Mouse (Mus musculus) liver, embryonic 14.5 days (tissue): ENCODE data around the gene Eml1. TPM values are rescaled to one million over a fixed set of nuclear protein-coding genes. Genes with fewer than 3 reads are reported as not detected.

Source experiments
- ATAC-seq: fragments of 200-750 bp; cut with Nextera tagmentation; 2 replicates; pipeline ENCODE4 v1.8.0; 2017; ENCODE audit warnings: moderate number of reproducible peaks, mild to moderate bottlenecking, moderate library complexity; ENCODE audit not compliant: insufficient read depth
- DNase-seq, 3 experiments: peaks; one replicate each; pipeline ENCODE4 v3.0.0-alpha.2; 2012 to 2013; ENCODE audit warnings: low read depth in 3 of 3, low spot score in 3 of 3
- H3K27ac ChIP-seq: fragments of 300-500 bp; sonication (generic); 2 replicates; pipeline ENCODE4 v1.5.1; 2014; ENCODE audit warnings: moderate library complexity, mild to moderate bottlenecking, control low read depth, inconsistent platforms
- H3K27me3 ChIP-seq: fragments of 300-500 bp; sonication (generic); 2 replicates; pipeline ENCODE4 v1.6.1; 2014; ENCODE audit warnings: mild to moderate bottlenecking, low read length, moderate library complexity; ENCODE audit not compliant: control insufficient read depth, insufficient read depth
- H3K36me3 ChIP-seq: fragments of 300-500 bp; sonication (generic); replicated peaks from 2 replicates; pipeline ENCODE4 v1.6.1; 2014; ENCODE audit warnings: low read depth; ENCODE audit not compliant: control insufficient read depth, insufficient read depth
- H3K4me1 ChIP-seq, 2 experiments: fragments of 200-500 bp in 1 of 2; fragments of 300-500 bp in 1 of 2; sonication (generic) in 1 of 2; replicated peaks; 2 replicates each; pipeline ENCODE4 v1.6.1; 2012 to 2014; ENCODE audit warnings: antibody characterized with exemption in 1 of 2, inconsistent platforms in 1 of 2, low read length in 1 of 2; ENCODE audit not compliant: control insufficient read depth in 2 of 2, insufficient read depth in 2 of 2
- H3K4me2 ChIP-seq: fragments of 300-500 bp; sonication (generic); 2 replicates; pipeline ENCODE4 v1.6.1; 2014; ENCODE audit warnings: low read depth, mild to moderate bottlenecking, control low read depth, moderate library complexity
- H3K4me3 ChIP-seq, 2 experiments: fragments of 200-500 bp in 1 of 2; fragments of 300-500 bp in 1 of 2; sonication (generic) in 1 of 2; 2 replicates each; pipeline ENCODE4 v1.5.1; 2012 to 2014; ENCODE audit warnings: low read depth in 2 of 2, low read length in 2 of 2, mild to moderate bottlenecking in 2 of 2, control low read depth in 1 of 2, inconsistent platforms in 1 of 2, moderate library complexity in 1 of 2; ENCODE audit not compliant: insufficient read depth in 1 of 2
- H3K9ac ChIP-seq: fragments of 300-500 bp; sonication (generic); replicated peaks from 2 replicates; pipeline ENCODE4 v1.6.1; 2014; ENCODE audit warnings: mild to moderate bottlenecking, control low read depth, moderate library complexity
- H3K9me3 ChIP-seq: fragments of 300-500 bp; sonication (generic); 2 replicates; pipeline ENCODE4 v1.6.1; 2016; ENCODE audit warnings: low read length, mixed read lengths; ENCODE audit not compliant: control insufficient read depth
- CTCF ChIP-seq: IDR thresholded peaks from 2 replicates; pipeline ENCODE4 v1.5.1; 2016; ENCODE audit warnings: antibody characterized with exemption, low read depth, control low read depth
- EP300 ChIP-seq: IDR thresholded peaks from 2 replicates; pipeline ENCODE4 v1.6.1; 2016; ENCODE audit warnings: antibody characterized with exemption, low read depth
- WGBS: fragments of 180-500 bp; shearing (Covaris S2); extraction: QIAGEN DNeasy Blood & Tissue Kit; methylation state at CpG from one replicate; pipeline ENCODE4 v1.1.7; 2014; ENCODE audit not compliant: insufficient replicate concordance; 5-methylcytosine and 5-hydroxymethylcytosine counted together
- polyA plus RNA-seq, 2 experiments: library from polyadenylated mRNA; depleted of rRNA in 1 of 2; stranded (reverse) in 1 of 2; unstranded in 1 of 2; fragments of >200 nt; fragmentation: Nextera tagmentation in 1 of 2; extraction: Ambion mirVana in 1 of 2; gene quantifications; 2 replicates each; pipeline versions ENCODE4 v1.2.1 to v1.2.3; 2012 to 2014

The Eml1 gene
- polyA plus RNA-seq, 2 experiments: 2.5 to 3.3 TPM

DNA sequence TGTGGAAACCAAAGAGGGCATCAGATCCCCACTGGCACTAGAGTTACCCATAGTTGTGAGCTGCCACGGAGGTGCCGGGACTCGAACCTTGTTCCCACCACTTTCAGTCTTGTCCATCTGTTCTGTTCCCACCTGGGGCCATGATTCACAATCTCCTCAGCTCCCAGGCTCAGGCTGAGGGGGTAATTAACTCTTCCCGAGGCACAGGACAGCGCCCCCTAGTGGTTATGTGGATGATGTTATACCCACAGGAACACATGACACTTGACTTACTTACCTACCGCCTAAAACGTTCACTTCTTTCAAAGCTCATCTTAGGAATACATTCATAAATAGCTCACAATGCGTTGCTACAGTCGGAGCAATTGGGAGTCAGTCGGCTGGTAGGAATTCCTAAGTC lies 165.7 kb downstream of the Eml1 start:
- no peaks in the 10 kb centered on the region for H3K4me1 ChIP-seq
- ATAC-seq: no peak
- H3K27me3 ChIP-seq: no peaks in the 10 kb centered on the region
- TF ChIP-seq CTCF: peak; percentile 80
- TF ChIP-seq EP300: no peak
- WGBS: 55% methylated on average over 10 of the region's 10 CpGs
- no peaks in the 10 kb centered on the region for H3K36me3 ChIP-seq
- DNase-seq: no peak
- H3K27ac ChIP-seq: no peak overlapping the region
- H3K9me3 ChIP-seq: no peaks in the 10 kb centered on the region
- no peak overlapping the region for H3K9ac ChIP-seq
- H3K4me2 ChIP-seq: no peak overlapping the region
- no peak overlapping the region for H3K4me3 ChIP-seq

- DNase-seq: no peak
- ATAC-seq: no peak
- H3K36me3 ChIP-seq: no peaks in the 10 kb centered on the region
- H3K27ac ChIP-seq: no peak overlapping the region
- TF ChIP-seq CTCF: peak; percentile 82
- no peak for TF ChIP-seq EP300
- H3K4me2 ChIP-seq: no peak overlapping the region
- H3K9me3 ChIP-seq: no peaks in the 10 kb centered on the region
- no peak overlapping the region for H3K4me3 ChIP-seq
- H3K9ac ChIP-seq: no peak overlapping the region
- 17% methylated on average over 6 of the region's 6 CpGs for WGBS
- no peaks in the 10 kb centered on the region for H3K27me3 ChIP-seq
- no peaks in the 10 kb centered on the region for H3K4me1 ChIP-seq
Measured at GRCm38 (mm10) chr12:108541088-108541487, 170.3 kb downstream of the Eml1 start.

GRCm38 (mm10) chr12:108546508-108547153 lies 175.9 kb downstream of the Eml1 start:
- Histone ChIP-seq H3K36me3 (no peaks in the 10 kb centered on the region), H3K27ac (no peak overlapping the region), H3K4me3 (no peak overlapping the region), H3K4me1 (no peaks in the 10 kb centered on the region), H3K9ac (no peak overlapping the region), H3K9me3 (no peaks in the 10 kb centered on the region), H3K27me3 (no peaks in the 10 kb centered on the region), H3K4me2 (no peak overlapping the region)
- DNase-seq (no peak), ATAC-seq (no peak)
- no peak for TF ChIP-seq CTCF
- TF ChIP-seq EP300: no peak
- 16% methylated on average over 10 of the region's 10 CpGs for WGBS

DNA sequence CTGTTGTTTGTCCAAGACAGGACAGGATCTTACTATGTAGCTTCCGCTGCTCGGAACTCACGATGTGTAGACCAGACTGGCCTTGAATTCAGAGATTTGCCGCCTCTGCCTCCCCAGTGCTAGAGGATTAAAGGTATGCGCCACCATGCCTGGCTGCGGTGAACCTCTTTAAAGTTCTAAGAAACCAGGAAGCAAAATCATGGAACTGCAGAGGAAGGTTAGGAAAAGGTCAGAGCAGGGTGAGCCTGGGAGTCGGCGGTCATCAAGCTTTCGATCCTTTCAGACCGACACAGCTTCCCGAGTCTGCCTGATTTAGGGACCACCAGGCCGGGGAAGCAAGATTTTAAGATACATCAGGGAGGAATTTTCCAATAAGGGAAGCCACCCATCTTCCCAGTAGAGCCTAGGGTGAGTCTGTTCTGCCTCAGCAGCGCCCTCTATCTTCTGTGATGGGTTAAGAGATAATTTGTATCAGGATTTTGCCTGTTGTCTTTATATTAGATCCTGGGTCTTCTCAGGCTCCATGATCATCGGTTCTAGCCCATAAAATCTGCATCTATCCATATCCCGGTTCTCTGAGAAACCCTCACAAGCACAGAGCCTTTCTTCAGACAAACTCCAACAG lies 176.6 kb downstream of the Eml1 start:
- WGBS: 68% methylated on average over 15 of the region's 15 CpGs
- H3K9me3 ChIP-seq: no peaks in the 10 kb centered on the region
- H3K4me2 ChIP-seq: no peak overlapping the region
- no peak overlapping the region for H3K9ac ChIP-seq
- H3K27me3 ChIP-seq: no peaks in the 10 kb centered on the region
- DNase-seq: no peak
- TF ChIP-seq EP300: no peak
- TF ChIP-seq CTCF: no peak
- ATAC-seq: no peak
- H3K4me1 ChIP-seq: no peaks in the 10 kb centered on the region
- no peak overlapping the region for H3K4me3 ChIP-seq
- H3K36me3 ChIP-seq: no peaks in the 10 kb centered on the region
- no peak overlapping the region for H3K27ac ChIP-seq

GRCm38 (mm10) chr12:108551731-108552130 lies 181.0 kb downstream of the Eml1 start:
- Histone ChIP-seq H3K4me1 (no peaks in the 10 kb centered on the region), H3K9me3 (no peaks in the 10 kb centered on the region), H3K27me3 (peaks cover 39% of the 10 kb centered on the region), H3K4me2 (no peak overlapping the region), H3K4me3 (no peak overlapping the region), H3K9ac (no peak overlapping the region), H3K27ac (no peak overlapping the region), H3K36me3 (no peaks in the 10 kb centered on the region)
- WGBS: 57% methylated on average over 7 of the region's 7 CpGs
- TF ChIP-seq CTCF (no peak), EP300 (no peak)
- ATAC-seq (no peak), DNase-seq (no peak)
